In the genomic region with DNA sequence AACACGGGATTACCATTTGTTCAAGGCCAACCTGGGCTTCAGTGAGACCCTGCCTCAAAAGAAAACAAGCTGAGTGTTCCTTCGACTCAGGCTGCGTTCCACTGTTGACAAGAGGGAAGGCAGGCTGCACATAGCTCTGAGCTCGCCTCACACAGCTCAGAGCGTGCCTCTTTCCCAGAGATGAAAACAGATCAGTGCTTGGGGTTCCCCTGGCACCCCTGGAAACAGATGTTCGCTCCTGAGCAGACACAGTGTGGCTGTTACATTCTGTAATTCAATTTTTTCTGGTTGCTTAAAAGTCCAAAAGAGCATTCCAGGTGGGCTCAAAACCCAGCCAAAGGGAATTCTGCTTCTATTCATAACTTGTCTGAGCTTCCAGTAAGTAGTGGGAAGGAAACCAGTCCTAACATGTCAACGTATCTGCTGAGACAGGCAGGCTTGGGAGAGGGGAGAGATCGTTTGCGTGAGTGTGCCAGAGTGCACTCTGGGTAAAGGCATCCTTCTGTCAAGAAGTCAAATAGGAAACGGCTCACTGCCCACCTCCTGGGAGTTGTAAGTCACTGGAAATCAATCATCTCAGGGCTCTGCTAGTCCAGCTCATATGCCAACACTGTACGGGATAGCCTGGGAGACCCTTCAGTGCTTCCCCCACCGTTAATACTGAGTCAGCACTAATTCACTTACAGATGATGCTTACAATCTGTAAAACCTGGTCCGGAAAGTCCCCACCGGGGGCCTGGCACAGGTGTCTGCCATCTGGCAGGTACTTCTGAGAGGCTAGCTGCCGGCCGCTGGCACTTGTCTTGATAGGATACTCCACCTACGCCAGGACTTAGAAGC, we compare ENCODE assay signal across 9 mouse cellular contexts.
DNase-seq lines count a peak whose midpoint lies in the region; ATAC-seq lines count a peak whose summit lies in the region.
"Had no signal": no experiment of that assay in that cellular context is flagged by ENCODE, and none has a peak within 500 bp of the region (broad histone marks: within the 10 kb centered on the region; RNA-seq: fewer than 3 reads in every experiment).

No protein-coding gene starts in this region.

- WGBS in neural tube, embryonic 12.5 days: 68% methylated on average over 17 of the region's 17 CpGs
- WGBS in stomach, embryonic 15.5 days: 42% methylated on average over 17 of the region's 17 CpGs

- H3K9ac ChIP-seq in neural tube, embryonic 12.5 days: no peak overlapping the region
- no peak overlapping the region for H3K9ac ChIP-seq in stomach, embryonic 15.5 days

- H3K27ac ChIP-seq in neural tube, embryonic 12.5 days: no peak overlapping the region
- H3K27ac ChIP-seq in stomach, embryonic 15.5 days: peak overlapping the region; percentile 16; the same call in 1 of the 2 replicates

- 0 out of 2 replicates have a peak, but pooled peaks have one; percentile 33 for ATAC-seq in neural tube, embryonic 12.5 days (ENCODE audit: low FRiP score, low read depth)
- peak; percentile 63; the same call in 1 of the 2 replicates for ATAC-seq in stomach, embryonic 15.5 days (ENCODE audit: insufficient read depth, low FRiP score, low read depth)

- no peaks in the 10 kb centered on the region for H3K9me3 ChIP-seq in neural tube, embryonic 12.5 days
- H3K9me3 ChIP-seq in stomach, embryonic 15.5 days: no peaks in the 10 kb centered on the region

- peak; percentile 51 for DNase-seq in heart, adult 11 months
- no peak for DNase-seq in heart, adult 8-10 months (ENCODE audit: low spot score)
- no peak for DNase-seq in neural tube, embryonic 10.5 days (ENCODE audit: extremely low spot score, low spot score)
- peak; percentile 12 for DNase-seq in fibroblast of lung, adult 2 months (ENCODE audit: low read depth)
- DNase-seq in gastrocnemius, postnatal 25 days: no peak
- DNase-seq in left cerebral cortex, adult 9 months (ENCODE audit: low spot score in 2 of 2): no peak
- DNase-seq: liver had no signal

- H3K4me1 ChIP-seq in neural tube, embryonic 12.5 days: no peaks in the 10 kb centered on the region
- no peaks in the 10 kb centered on the region for H3K4me1 ChIP-seq in stomach, embryonic 15.5 days

- no peak overlapping the region for H3K4me3 ChIP-seq in neural tube, embryonic 12.5 days
- H3K4me3 ChIP-seq in stomach, embryonic 15.5 days (replicated peaks): no peak overlapping the region

- H3K27me3 ChIP-seq in neural tube, embryonic 12.5 days (replicated peaks): no peaks in the 10 kb centered on the region
- no peaks in the 10 kb centered on the region for H3K27me3 ChIP-seq in stomach, embryonic 15.5 days (replicated peaks)

- no peaks in the 10 kb centered on the region for H3K36me3 ChIP-seq in neural tube, embryonic 12.5 days
- no peaks in the 10 kb centered on the region for H3K36me3 ChIP-seq in stomach, embryonic 15.5 days

- no peak overlapping the region for H3K4me2 ChIP-seq in neural tube, embryonic 12.5 days (replicated peaks)
- H3K4me2 ChIP-seq in stomach, embryonic 15.5 days: no peak overlapping the region

Comparison
In these comparisons a context has a peak if more than half of its experiments do, and no peak if none do; other contexts are left out.
1. DNase-seq: peak in heart, adult 11 months (single experiment) and fibroblast of lung, adult 2 months (single experiment); none in heart, adult 8-10 months (single experiment), neural tube, embryonic 10.5 days (single experiment), gastrocnemius, postnatal 25 days (single experiment) and left cerebral cortex, adult 9 months (0 of 2).